Mouse (Mus musculus) Patski (cell line): ENCODE data around the gene Tnfaip8l1. TPM values are rescaled to one million over a fixed set of nuclear protein-coding genes. Genes with fewer than 3 reads are reported as not detected.

Source experiments
- ATAC-seq: fragments of 100-300 bp; one replicate; pipeline ENCODE4 v1.8.0; 2021
- CTCF ChIA-PET: fragments of 350-600 bp; sonication (Branson Sonifier 250); formaldehyde crosslinking; loops from one replicate; lab custom pipeline; 2022; ENCODE audit warnings: inconsistent platforms; lab: Charles Lee
- POLR2A ChIA-PET: fragments of 350-600 bp; sonication (Branson Sonifier 250); formaldehyde crosslinking; loops from one replicate; lab custom pipeline; 2022; ENCODE audit warnings: antibody characterized with exemption, inconsistent platforms; lab: Charles Lee
- DNase-seq: peaks from one replicate; pipeline ENCODE4 v3.0.0-alpha.2; 2011; ENCODE audit warnings: low read depth, low spot score
- H3K27me3 ChIP-seq: fragments of 371-371 bp; one replicate; pipeline ENCODE4 v1.5.1; 2021
- CTCF ChIP-seq: fragments of 100-300 bp; IDR thresholded peaks from one replicate; pipeline ENCODE4 v1.5.1; 2021
- in situ Hi-C: fragments of 300-500 bp; cut with MboI; formaldehyde crosslinking; loops from 3 replicates; pipeline ENCODE4 v1.11.1; 2018; ENCODE audit warnings: low pct_unique_long_range_greater_than_20kb, mixed read lengths
- polyA plus RNA-seq: library from polyadenylated mRNA; unstranded; gene quantifications from one replicate; pipeline ENCODE4 v1.2.3, GENCODE M21; 2021

Gene Tnfaip8l1
- polyA plus RNA-seq, 1 experiment from 2014 or later: 2.0 TPM

- no peak for TF ChIP-seq CTCF
- H3K27me3 ChIP-seq: peaks cover 16% of the 10 kb centered on the region
- CTCF ChIA-PET: interaction anchor here (1.0 to 2.6 kb wide), 2 partner anchors 14 to 23 kb away, joined by 3 to 12 read pairs; no protein-coding TSS in a partner anchor
- POLR2A ChIA-PET: no interaction called here
- in situ Hi-C loops: no loop called here
- no peak for DNase-seq
- no peak for ATAC-seq
Observed at GRCm38 (mm10) chr17:56136558-56136957, 25.7 kb upstream of the Tnfaip8l1 start.

DNA sequence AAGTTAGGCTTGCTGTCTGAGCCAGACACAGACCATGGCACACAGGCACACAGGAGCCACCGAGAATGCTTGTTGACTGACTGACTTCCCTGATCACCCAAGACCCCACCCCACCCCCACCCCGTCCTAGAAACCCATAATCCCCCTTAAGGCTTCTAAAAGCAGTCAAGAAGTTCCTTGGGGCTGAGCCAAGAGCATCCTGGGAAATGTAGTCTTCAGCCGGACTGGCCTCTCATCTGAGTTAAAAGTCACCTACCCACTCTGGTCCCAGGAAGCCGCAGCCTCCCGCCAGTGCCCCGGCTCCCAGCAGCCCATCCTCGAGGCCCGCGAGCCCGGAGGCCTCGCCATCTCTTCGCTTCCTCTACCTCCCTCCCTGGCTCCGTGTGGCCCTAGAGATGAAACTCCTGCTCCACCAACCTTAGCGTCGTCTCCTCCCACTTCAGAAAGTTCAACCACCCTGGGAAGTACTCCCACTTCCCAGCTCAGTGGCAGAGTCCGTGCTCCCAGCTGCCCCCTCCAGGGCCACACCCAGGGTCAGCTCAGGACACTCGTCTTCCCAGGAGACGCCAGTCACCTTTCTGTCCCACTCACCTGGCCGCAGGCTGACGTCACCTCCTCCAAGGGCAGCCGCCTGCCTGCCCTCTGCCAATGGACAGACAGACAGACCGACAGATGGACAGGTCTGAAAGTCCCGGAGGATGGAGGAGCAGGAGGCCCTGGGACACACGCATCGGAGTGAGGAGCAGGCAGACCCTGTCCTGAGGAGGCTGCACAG is 24.3 kb upstream of the Tnfaip8l1 start:
- H3K27me3 ChIP-seq: peaks cover 21% of the 10 kb centered on the region
- in situ Hi-C loops: no loop called here
- ChIA-PET POLR2A (no interaction called here), CTCF (no interaction called here)
- ATAC-seq (no peak), DNase-seq (no peak)
- no peak for TF ChIP-seq CTCF

DNA sequence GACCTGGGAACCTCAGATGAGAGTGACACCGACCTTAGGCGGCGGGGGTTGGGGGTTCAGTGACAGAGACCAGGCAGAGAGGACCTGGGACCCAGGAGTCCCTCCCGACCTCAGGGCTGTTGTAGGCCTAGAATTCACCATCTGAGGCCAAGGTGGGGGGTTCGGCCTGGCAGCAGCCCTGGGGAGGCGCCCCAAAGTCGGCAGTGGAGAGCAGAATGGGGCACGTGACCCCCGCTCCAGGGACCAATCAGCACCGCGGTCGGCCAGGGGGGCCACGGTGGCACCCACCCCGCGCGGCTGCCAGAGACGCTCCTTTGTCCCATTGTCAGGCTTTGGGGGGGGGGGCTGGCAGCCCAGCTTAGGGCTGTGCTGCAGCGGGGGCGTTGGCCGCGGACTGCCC is 22.9 kb upstream of the Tnfaip8l1 start:
- no peak for TF ChIP-seq CTCF
- ATAC-seq: no peak
- no peak for DNase-seq
- ChIA-PET CTCF (interaction anchor here (0.8 kb wide), 1 partner anchor 116 kb away, joined by 3 read pairs; no protein-coding TSS in a partner anchor), POLR2A (no interaction called here)
- H3K27me3 ChIP-seq: peaks cover 34% of the 10 kb centered on the region
- in situ Hi-C loops: no loop called here

GRCm38 (mm10) chr17:56139858-56140595 is 22.2 kb upstream of the Tnfaip8l1 start, which contains the start of gene Sema6b:
Gene Sema6b (minus strand): TSS chr17:56140343.
- peaks cover 40% of the 10 kb centered on the region for H3K27me3 ChIP-seq
- CTCF ChIA-PET: interaction anchor here (0.8 kb wide), 1 partner anchor 116 kb away, joined by 3 read pairs; no protein-coding TSS in a partner anchor
- no peak for DNase-seq
- ATAC-seq: no peak
- no peak for TF ChIP-seq CTCF
- in situ Hi-C loops: no loop called here
- POLR2A ChIA-PET: no interaction called here

DNA sequence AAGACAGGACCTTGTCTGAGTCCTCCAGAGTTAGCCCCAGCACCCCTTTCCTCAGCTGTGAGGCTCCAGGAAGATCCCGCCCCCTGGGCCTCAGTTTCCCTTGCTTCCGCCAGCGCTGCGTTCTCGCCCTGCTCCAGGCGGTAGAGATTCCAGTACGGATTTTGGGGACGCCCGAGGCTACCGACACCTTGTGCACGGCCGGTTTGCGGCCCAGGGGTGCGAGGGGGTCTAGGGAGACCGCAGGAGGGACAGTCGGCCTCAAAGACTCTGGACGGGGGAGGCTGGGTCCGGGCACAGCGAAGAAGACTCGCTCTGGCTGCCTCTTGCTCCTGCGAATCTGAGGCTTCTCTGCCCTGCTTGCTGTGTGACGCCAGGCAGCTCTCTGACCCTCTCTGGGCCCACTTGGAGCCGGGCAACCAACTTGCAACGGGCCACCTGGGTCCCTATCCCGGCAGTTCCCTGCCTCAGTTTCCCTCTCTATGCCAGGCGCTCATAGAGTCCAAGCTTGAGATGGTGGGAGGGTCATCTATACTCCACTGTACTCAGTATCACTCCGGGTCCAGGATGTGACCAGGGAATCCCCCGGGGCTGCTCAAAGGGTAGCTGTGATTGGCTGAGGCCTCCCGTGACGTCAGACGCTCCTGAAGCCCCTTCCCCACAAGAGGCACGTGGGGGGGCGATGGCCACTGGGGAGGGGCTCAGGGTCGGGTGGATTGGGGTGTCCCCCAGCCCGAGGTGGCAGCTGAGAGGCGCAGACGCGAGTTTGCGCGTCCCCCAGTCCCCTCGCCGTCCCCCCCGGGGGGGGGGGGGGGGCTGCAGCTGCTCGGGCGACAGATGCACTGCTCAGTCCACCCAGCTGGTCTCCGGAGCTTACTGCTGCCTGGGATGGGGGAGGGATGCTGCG is 20.3 kb upstream of the Tnfaip8l1 start:
- TF ChIP-seq CTCF: no peak
- H3K27me3 ChIP-seq: peaks cover 57% of the 10 kb centered on the region
- ChIA-PET POLR2A (no interaction called here), CTCF (no interaction called here)
- DNase-seq (no peak), ATAC-seq (peak; percentile 18)
- in situ Hi-C loops: no loop called here

GRCm38 (mm10) chr17:56144546-56144945 is 17.7 kb upstream of the Tnfaip8l1 start:
- no peak for DNase-seq
- ATAC-seq: no peak
- POLR2A ChIA-PET: no interaction called here
- H3K27me3 ChIP-seq: peaks cover 71% of the 10 kb centered on the region
- in situ Hi-C loops: no loop called here
- TF ChIP-seq CTCF: no peak
- CTCF ChIA-PET: no interaction called here

- POLR2A ChIA-PET: no interaction called here
- TF ChIP-seq CTCF: no peak
- H3K27me3 ChIP-seq: peaks cover 79% of the 10 kb centered on the region
- DNase-seq: no peak
- no peak for ATAC-seq
- in situ Hi-C loops: no loop called here
- CTCF ChIA-PET: no interaction called here
Observed at GRCm38 (mm10) chr17:56146131-56146530, 16.1 kb upstream of the Tnfaip8l1 start.

DNA sequence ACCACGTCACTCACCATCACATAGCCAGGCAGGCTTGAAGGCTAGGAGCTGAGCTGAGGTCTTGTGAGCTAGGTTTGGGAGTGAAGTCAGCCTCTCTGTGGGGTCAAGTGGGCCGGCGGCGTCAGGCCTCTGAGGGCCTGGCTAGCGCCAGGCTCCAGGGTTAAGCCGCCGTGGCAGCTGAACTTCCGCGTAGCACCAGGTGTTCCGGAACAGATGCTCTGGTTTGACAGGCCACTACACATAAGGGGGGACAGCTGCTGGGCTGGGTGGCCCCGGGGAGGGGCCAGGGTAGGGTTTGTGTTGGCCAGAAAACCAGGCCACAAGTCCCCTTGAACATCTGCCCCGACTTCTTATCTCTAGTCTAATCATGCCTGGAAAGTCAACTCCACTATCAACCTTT is 14.9 kb upstream of the Tnfaip8l1 start:
- no peak for DNase-seq
- CTCF ChIA-PET: interaction anchor here (0.9 to 1.0 kb wide), 3 partner anchors 13 to 28 kb away, joined by 3 to 4 read pairs (median 3); no protein-coding TSS in a partner anchor
- ATAC-seq: no peak
- TF ChIP-seq CTCF: no peak
- POLR2A ChIA-PET: no interaction called here
- peaks cover 78% of the 10 kb centered on the region for H3K27me3 ChIP-seq
- in situ Hi-C loops: no loop called here

GRCm38 (mm10) chr17:56148280-56148679 is 14.0 kb upstream of the Tnfaip8l1 start:
- POLR2A ChIA-PET: no interaction called here
- TF ChIP-seq CTCF: no peak

More at GRCm38 (mm10) chr17:56148280-56148679, 14.0 kb upstream of the Tnfaip8l1 start:
- in situ Hi-C loops: no loop called here
- peaks cover 82% of the 10 kb centered on the region for H3K27me3 ChIP-seq
- DNase-seq (no peak), ATAC-seq (no peak)
- CTCF ChIA-PET: no interaction called here
